Mouse (Mus musculus): Measurements from ENCODE around the gene Narfl.
"Not testable (repeated sequence)": the region's sequence is repeated elsewhere in the genome, so short reads cannot be mapped to it uniquely, and the experiment has no call there.

DNA sequence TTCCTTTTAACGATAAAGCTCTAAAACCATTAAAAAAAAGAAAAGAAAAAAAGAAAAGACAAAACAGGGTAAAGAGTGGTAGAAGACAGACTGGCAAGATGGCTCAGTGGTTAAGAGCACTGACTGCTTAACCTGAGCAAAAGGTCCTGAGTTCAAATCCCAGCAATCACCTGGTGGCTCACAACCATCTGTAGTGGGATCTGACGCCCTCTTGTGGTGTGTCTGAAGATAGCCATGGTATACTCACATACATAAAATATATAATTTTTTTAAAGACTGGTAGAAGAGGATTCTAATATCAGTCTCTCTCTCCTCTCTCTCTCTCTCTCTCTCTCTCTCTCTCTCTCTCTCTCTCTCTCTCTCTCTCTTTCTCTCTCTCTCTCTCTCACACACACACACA, 33.9 kb downstream of the Narfl start:
- not testable (repeated sequence) for TF ChIP-seq CHD2 (IDR thresholded peaks at IDR 0.05; ENCODE audit: low read depth, low read length); ZC3H11A (IDR thresholded peaks at IDR 0.05; ENCODE audit: borderline replicate concordance, low read depth, low read length)

Measured in ES-E14 (cell line).